Mouse (Mus musculus) left cerebral cortex, adult 9 months (tissue): ENCODE measurements at regions not wholly inside any gene's neighbourhood (a gene's known extent, or its start where the extent isn't known, plus 50 kb on each side); places are given as distances from the start of the nearest gene placed in this dataset.

Source experiments
- DNase-seq, 2 experiments: peaks; one replicate each; pipeline ENCODE4 v3.0.0; 2022; ENCODE audit warnings: low spot score in 2 of 2

GRCm38 (mm10) chr7:90030486-90031250, 49.9 kb upstream of the Eed start:
- no peak for DNase-seq

- DNase-seq = no peak
Observed at GRCm38 (mm10) chr7:90033086-90033485, 52.3 kb upstream of the Eed start.

DNA sequence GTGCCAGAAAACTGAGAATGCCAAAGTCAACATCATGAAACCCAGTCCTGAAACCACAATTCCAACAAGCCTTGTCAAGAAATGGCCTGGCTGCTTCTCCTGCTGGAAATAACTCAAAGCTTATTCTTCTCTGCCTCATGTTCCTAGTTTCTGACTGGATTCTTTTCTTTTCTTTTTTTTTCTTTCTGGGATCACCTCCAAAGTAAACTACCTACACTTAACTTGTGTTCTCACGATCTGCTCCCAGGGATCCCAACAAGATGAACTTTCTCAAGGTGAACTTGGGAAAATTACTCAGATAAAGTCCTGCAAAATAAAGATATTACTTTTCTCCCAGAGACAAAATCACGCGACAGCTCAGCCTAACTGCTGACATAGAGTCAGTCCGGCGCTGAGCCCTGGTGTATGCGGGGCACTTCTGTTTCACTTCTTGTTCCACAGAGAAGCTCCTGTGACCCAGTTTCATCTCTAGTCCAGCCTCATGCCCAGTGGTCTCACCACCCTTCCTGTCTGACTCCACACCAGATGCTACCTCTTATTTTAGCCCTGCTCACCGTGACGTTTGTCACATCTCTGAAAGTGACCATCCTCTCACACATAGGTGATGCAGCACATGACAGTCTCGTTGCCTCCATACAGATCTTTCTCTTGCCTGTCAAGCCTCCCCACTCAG, 53.0 kb upstream of the Eed start:
- DNase-seq = peak; percentile 26 to 55

DNA sequence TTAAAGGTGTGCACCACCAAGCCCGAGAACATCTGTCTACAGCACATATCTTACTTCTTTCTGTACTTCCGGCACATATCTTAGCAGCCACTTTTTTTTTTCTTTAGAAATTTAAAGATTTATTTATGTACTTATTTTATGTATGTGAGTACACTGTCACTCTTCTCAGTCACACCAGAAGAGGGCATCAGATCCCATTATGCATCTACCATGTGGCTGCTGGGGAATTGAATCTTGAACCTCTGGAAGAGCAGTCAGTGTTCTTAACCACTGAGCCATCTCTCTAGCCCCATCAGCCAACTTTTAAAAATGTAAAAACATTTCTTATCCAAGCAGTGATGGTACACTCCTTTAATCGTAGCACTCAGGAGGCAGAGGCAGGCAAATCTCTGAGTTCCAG, 53.7 kb upstream of the Eed start:
- no peak for DNase-seq

- no peak for DNase-seq
Observed at GRCm38 (mm10) chr7:90035396-90035795, 54.6 kb upstream of the Eed start.

GRCm38 (mm10) chr7:90037736-90038135, 57.0 kb upstream of the Eed start:
- no peak for DNase-seq

- DNase-seq = no peak
Observed at GRCm38 (mm10) chr7:90039504-90039903, 58.7 kb upstream of the Eed start.

DNA sequence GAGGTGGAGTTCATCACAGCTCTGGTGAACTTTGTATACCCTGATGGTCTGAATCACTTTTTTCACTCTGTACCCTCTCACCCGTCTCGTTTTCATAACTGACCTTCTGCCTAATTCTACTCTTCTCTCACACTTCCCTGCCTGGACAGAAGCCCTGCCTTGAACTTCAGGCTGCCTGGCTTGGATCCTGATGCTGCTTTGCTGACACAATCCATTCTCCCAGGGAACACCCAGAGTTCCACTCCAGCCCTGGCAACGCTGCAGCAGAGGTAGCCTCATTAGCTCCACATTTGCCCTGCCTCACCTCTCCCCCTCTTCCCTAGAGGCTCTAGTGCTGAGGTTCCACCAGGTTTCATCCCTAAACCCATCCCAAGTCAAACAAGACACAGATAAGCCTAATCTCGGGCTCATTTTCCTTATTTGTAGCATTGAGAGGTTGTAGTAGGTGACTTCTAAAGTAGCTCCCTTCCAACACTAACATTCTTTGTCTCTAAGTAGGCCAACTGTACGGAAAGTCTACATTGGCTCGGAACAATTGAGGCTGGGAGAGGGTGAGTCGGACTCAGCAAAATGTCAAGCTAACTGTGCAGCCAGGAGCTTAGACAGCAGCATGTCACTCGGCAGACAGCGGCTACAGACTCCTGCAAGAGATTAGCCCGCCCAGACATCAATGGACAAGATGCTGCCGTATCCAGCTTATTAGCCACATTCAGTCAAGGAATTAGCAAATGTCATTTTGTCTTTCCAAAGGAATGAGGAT, 60.0 kb upstream of the Eed start:
- DNase-seq = no peak

GRCm38 (mm10) chr7:90041565-90042024, 60.8 kb upstream of the Eed start:
- DNase-seq = no peak

- DNase-seq = no peak
Observed at GRCm38 (mm10) chr7:90042364-90042763, 61.6 kb upstream of the Eed start.

GRCm38 (mm10) chr7:90043526-90043925, 62.7 kb upstream of the Eed start:
- DNase-seq = no peak

DNA sequence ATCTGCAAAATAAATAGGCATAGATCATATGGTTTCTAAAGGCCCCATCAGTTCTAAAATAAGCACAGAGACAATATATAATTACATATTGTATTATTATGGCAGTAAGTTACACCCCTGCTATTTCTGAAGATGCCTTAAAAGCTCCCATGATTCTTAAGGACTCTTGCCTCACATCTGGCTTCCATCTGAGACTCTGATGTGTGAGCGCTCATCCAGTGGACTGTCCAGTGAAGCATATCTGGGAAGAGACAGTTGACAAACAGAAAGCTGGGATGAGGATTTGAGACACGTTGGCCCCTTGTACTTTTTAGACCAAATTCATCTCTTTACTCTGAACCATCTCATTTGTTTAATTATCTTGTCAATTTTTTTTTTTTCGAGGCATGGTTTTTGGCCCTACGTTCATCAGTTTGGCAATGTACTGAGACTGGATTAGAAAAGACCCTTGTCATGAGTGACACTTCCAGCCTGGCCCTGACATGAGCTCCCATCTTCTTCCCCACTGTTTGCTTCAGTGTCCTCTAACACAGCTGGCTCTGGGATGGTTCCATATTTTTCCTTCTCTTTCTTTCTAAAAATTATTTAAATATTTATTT, 63.4 kb upstream of the Eed start:
- DNase-seq = no peak

- no peak for DNase-seq
Observed at GRCm38 (mm10) chr7:90045208-90045800, 64.5 kb upstream of the Eed start.

DNA sequence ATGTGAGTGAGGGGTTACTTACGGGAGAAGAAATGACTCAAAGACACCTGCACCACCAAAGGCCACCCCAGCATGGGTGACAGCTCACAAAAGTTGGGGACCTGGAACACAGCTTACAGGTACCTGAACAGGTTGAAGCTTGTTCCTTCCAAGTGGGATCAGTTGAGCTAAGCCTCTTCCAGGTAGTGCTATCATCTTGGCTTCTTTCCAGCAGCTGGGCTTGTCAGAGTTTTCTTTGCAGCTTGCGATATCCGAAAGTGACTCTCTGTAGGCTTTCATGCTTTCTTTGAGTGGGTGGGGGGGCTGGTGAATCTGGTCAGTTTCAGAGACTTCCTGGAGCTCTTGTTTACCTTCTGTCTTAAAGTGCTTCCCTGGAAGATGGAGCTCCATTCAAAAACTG, 65.4 kb upstream of the Eed start:
- no peak for DNase-seq

- DNase-seq = no peak
Observed at GRCm38 (mm10) chr7:90046862-90047261, 66.1 kb upstream of the Eed start.

- DNase-seq = no peak
Observed at GRCm38 (mm10) chr7:90048401-90049307, 67.9 kb upstream of the Eed start.

GRCm38 (mm10) chr7:90049831-90050237, 69.1 kb upstream of the Eed start:
- no peak for DNase-seq

DNA sequence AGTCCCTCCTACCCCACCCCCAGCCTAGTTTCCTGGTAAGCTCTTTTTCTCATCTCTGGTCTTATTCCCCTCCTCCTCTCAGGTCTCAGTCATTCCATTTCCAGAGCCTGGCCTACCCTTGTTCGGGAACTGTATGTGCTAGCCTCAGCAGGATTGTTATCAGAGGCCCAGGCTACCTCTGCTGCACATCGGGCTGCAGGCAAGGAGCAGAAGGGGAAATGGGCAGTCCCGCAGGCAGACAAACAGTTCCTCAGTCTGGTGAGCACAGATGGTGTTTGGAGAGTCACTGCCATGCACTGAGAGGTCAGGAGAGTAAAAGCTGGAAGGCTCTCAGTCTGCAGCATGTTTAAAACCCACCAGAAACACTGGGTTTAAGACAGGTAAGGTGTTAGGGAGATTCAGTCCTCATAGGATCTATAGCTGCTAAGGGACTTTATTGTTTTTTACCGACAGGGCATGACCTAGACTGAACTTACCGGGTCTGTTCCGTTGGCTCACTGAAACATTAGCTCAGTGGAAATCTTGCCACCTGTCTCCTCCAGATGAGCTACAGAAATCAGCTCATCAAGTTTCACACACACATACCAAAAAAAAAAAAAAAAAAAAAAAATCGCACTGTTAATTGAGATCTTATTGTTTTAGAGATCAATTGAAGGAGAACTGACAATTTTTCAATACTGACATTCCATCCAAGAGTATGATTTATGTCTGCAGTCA, 74.2 kb upstream of the Eed start:
- no peak for DNase-seq

DNA sequence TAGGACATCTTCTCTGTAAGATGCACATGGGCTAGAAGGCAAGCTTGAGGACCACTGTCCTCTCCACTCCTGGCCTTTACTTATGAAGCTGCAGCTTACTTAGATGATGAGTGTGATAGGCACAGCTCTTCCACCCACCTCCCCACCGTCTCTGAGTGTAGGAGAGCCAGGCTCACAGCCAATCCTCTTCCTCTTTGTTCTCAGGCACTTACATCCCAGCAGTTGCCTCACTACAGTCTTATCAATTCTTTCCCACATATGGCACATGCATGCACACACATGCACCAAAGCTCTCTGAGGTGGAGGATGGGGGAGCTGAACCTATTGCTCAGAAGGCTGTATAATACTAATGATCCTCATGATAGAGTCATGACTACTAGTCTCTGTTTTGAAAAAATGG, 72.1 kb upstream of the Picalm start:
- no peak for DNase-seq

GRCm38 (mm10) chr7:90058636-90059035, 71.4 kb upstream of the Picalm start:
- DNase-seq = no peak
